Mouse (Mus musculus) kidney, postnatal 0 days (tissue): ENCODE results near the gene Fam216b. TPM values are rescaled to one million over a fixed set of nuclear protein-coding genes. Genes with fewer than 3 reads are reported as not detected.

Experiments
- ATAC-seq: fragments of 200-750 bp; cut with Nextera tagmentation; replicated peaks from 2 replicates; pipeline ENCODE4 v1.8.0; 2017; ENCODE audit warnings: low read depth, moderate number of reproducible peaks, moderate TSS enrichment, moderate library complexity; ENCODE audit not compliant: low FRiP score
- DNase-seq: peaks from one replicate; pipeline ENCODE4 v3.0.0-alpha.2; 2016; ENCODE audit warnings: low spot score
- H3K27ac ChIP-seq: fragments of 300-500 bp; sonication (generic); 2 replicates; pipeline ENCODE4 v1.5.1; 2014; ENCODE audit warnings: mild to moderate bottlenecking
- H3K27me3 ChIP-seq: fragments of 300-500 bp; sonication (generic); 2 replicates; pipeline ENCODE4 v1.6.1; 2014; ENCODE audit warnings: low read length, mixed read lengths; ENCODE audit not compliant: insufficient read depth
- H3K36me3 ChIP-seq: fragments of 300-500 bp; sonication (generic); 2 replicates; pipeline ENCODE4 v1.6.1; 2014; ENCODE audit warnings: low read length, mixed read lengths; ENCODE audit not compliant: insufficient read depth
- H3K4me1 ChIP-seq: fragments of 300-500 bp; sonication (generic); replicated peaks from 2 replicates; pipeline ENCODE4 v1.6.1; 2014; ENCODE audit warnings: antibody characterized with exemption, low read length, mixed read lengths; ENCODE audit not compliant: insufficient read depth
- H3K4me2 ChIP-seq: fragments of 300-500 bp; sonication (generic); 2 replicates; pipeline ENCODE4 v1.6.1; 2014; ENCODE audit warnings: mild to moderate bottlenecking, low read length, moderate library complexity, mixed read lengths
- H3K4me3 ChIP-seq: fragments of 300-500 bp; sonication (generic); replicated peaks from 2 replicates; pipeline ENCODE4 v1.5.1; 2014; ENCODE audit warnings: low read depth, low read length
- H3K9ac ChIP-seq: fragments of 300-500 bp; sonication (generic); 2 replicates; pipeline ENCODE4 v1.6.1; 2014; ENCODE audit warnings: low read depth, low read length
- H3K9me3 ChIP-seq: fragments of 300-500 bp; sonication (generic); replicated peaks from 2 replicates; pipeline ENCODE4 v1.6.1; 2016; ENCODE audit warnings: low read length, inconsistent platforms, mixed read lengths
- CTCF ChIP-seq: IDR thresholded peaks from 2 replicates; pipeline ENCODE4 v1.5.1; 2016; ENCODE audit warnings: antibody characterized with exemption, low read depth, mild to moderate bottlenecking, moderate library complexity
- WGBS: fragments of 180-500 bp; shearing (Covaris S2); extraction: QIAGEN DNeasy Blood & Tissue Kit; methylation state at CpG from one replicate; pipeline ENCODE4 v1.1.7; 2014; 5-methylcytosine and 5-hydroxymethylcytosine counted together
- polyA plus RNA-seq: library from polyadenylated mRNA; unstranded; fragments of >200 nt; fragmentation: Nextera tagmentation; extraction: Ambion mirVana; gene quantifications from 2 replicates; pipeline ENCODE4 v1.2.1, GENCODE M21; 2015

The Fam216b gene
- polyA plus RNA-seq, 1 experiment from 2014 or later, result not detected

DNA sequence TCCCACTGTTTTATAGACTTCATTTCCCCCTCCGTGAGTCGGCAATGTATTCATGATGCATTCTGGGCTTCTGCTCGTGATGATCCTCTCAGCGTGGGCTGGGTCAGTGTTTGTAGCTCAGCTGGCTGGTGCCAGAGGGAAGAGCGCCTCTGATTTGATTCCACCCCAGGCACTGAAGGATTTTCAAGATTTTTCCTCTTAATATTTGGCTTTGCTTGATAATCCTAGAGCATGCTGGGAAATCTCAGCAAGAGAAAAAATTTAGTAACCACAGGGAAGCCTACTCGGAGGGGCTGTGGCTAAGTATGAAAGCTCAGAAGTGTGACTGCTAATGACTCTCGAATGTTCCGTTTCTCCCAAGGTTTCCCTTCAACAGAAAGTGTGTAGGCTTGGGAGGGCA, 49.9 kb downstream of the Fam216b start:
- Histone ChIP-seq H3K27ac (no peak overlapping the region), H3K4me2 (no peak overlapping the region), H3K4me3 (no peak overlapping the region), H3K9me3 (no peaks in the 10 kb centered on the region), H3K36me3 (no peaks in the 10 kb centered on the region), H3K4me1 (peaks cover 5% of the 10 kb centered on the region; the same call in 1 of the 2 replicates), H3K27me3 (no peaks in the 10 kb centered on the region), H3K9ac (no peak overlapping the region)
- no peak for TF ChIP-seq CTCF
- no peak for DNase-seq
- 66% methylated on average over 8 of the region's 8 CpGs for WGBS
- no peak for ATAC-seq

Other genes with a start within 250 kb of the Fam216b start
- gene Dnajc15, start 213.9 kb downstream of the Fam216b start, polyA plus RNA-seq, result 169 and 177 TPM in 2 replicates
- gene Epsti1, start 184.8 kb downstream of the Fam216b start, polyA plus RNA-seq, result 3.4 and 3.8 TPM in 2 replicates
- gene Tnfsf11, start 219.0 kb upstream of the Fam216b start, polyA plus RNA-seq, result 0.19 and 0.45 TPM in 2 replicates